In the genomic region with DNA sequence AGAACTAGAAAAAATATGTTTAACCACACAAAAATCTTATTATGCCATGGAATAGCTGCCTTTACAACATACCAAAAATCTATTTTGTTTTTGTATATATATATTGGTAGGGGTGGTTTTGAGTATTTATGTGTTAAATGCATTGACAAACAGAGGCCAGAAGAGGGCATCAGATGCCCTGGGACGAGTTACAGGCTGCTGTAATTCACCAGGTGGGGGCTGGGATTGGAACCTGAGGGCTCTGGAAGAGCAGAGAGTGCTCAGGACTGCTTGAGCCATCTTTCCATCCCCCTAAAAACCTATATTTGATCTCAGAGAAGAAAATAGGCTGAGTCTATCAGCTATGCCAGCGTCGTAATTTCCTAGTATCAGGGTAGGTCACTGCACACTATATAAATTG, we compare ENCODE assay signal across 8 mouse cellular contexts. TPM values are rescaled to one million over a fixed set of nuclear protein-coding genes. Genes with fewer than 3 reads are reported as not detected.
DNase-seq lines count a peak whose midpoint lies in the region; ATAC-seq and TF ChIP-seq lines count a peak whose summit lies in the region.

No protein-coding gene starts in this region.

- H3K27me3 ChIP-seq in limb, embryonic 14.5 days (ENCODE audit: control insufficient read depth, insufficient read depth, low read length): no peaks in the 10 kb centered on the region

- H3K27ac ChIP-seq in limb, embryonic 14.5 days (replicated peaks; ENCODE audit: low read depth, low read length): no peak overlapping the region

- ATAC-seq in limb, embryonic 14.5 days (ENCODE audit: low FRiP score, low read depth): no peak

- H3K9ac ChIP-seq in limb, embryonic 14.5 days (ENCODE audit: low read depth, low read length, severe bottlenecking): no peak overlapping the region

- no peak overlapping the region for H3K4me2 ChIP-seq in limb, embryonic 14.5 days (replicated peaks; ENCODE audit: low read depth, low read length, severe bottlenecking)

- H3K9me3 ChIP-seq in limb, embryonic 14.5 days (ENCODE audit: control insufficient read depth, low read length): no peaks in the 10 kb centered on the region

- no peak for TF ChIP-seq POLR2A in limb, embryonic 14.5 days (IDR thresholded peaks at IDR 0.05; ENCODE audit: borderline replicate concordance, extremely low read depth, insufficient read depth, insufficient read length)

- peaks cover 4% of the 10 kb centered on the region; the same call in 1 of the 2 replicates for H3K36me3 ChIP-seq in limb, embryonic 14.5 days (ENCODE audit: control insufficient read depth, insufficient read depth, low read length)

- 31% methylated on average over 3 of the region's 3 CpGs for WGBS in limb, embryonic 14.5 days

- H3K4me3 ChIP-seq in limb, embryonic 14.5 days (replicated peaks; ENCODE audit: low read length): no peak overlapping the region

- H3K4me1 ChIP-seq in limb, embryonic 14.5 days (ENCODE audit: control insufficient read depth, insufficient read depth, low read length): peaks cover 4% of the 10 kb centered on the region; the same call in 1 of the 2 replicates

- DNase-seq in heart, adult 18-20 months: peak; percentile 27 to 42
- no peak for DNase-seq in heart, adult 8-10 months (ENCODE audit: low spot score)
- peak; percentile 42 for DNase-seq in urinary bladder, postnatal 14 days (ENCODE audit: low spot score)
- no peak for DNase-seq in urinary bladder, postnatal 36 days (ENCODE audit: low spot score in 2 of 2)
- peak; percentile 72 for DNase-seq in embryo, embryonic 11 days
- DNase-seq in limb, embryonic 14.5 days (ENCODE audit: low spot score): peak; percentile 73
- peak; percentile 30 for DNase-seq in right cerebral cortex, postnatal 25 days
- no peak for DNase-seq in adrenal gland, adult 2 months

RNA-seq across cellular contexts. Expression of gene Prim2, which starts 2.9 kb away (rescaled TPM):
- total RNA-seq in heart, adult 18-20 months (2021): 1 to 10 TPM; 1.7 to 2.8 TPM
- 1 to 10 TPM; 1.5 to 2.4 (median 1.8) TPM for total RNA-seq in heart, adult 8-10 months (2022)
- polyA plus RNA-seq in limb, embryonic 14.5 days (2012; rRNA removed): 27.4 and 32.5 TPM in 2 replicates
- polyA plus RNA-seq in limb, embryonic 14.5 days (2014; fragmentation: Nextera tagmentation; extraction: Ambion mirVana): 33.5 and 34.1 TPM in 2 replicates
- 1 to 10 TPM; 4.3 to 4.4 TPM for total RNA-seq in adrenal gland, adult 2 months (2021)
- polyA plus RNA-seq in adrenal gland, adult 2 months (2012; rRNA removed): 1.2 TPM in 2 replicates

RNA-seq across cellular contexts. Expression of gene Rab23, which starts 47.2 kb away (rescaled TPM):
- 10 to 100 TPM in 1 of 2 experiments, 1 to 10 TPM in 1; 7.8 to 10.4 TPM for total RNA-seq in heart, adult 18-20 months (2021)
- total RNA-seq in heart, adult 8-10 months (2022): 10 to 100 TPM in 1 of 4 experiments, 1 to 10 TPM in 3; 6.2 to 10.6 (median 6.8) TPM
- polyA plus RNA-seq in limb, embryonic 14.5 days (2012; rRNA removed): 22.4 and 24.6 TPM in 2 replicates
- 28.9 and 33.0 TPM in 2 replicates for polyA plus RNA-seq in limb, embryonic 14.5 days (2014; fragmentation: Nextera tagmentation; extraction: Ambion mirVana)
- 10 to 100 TPM in 1 of 2 experiments, 1 to 10 TPM in 1; 9.2 to 12.6 TPM for total RNA-seq in adrenal gland, adult 2 months (2021)
- 2.9 and 5.7 TPM in 2 replicates for polyA plus RNA-seq in adrenal gland, adult 2 months (2012; rRNA removed)

Comparison
In these comparisons a context has a peak if more than half of its experiments do, and no peak if none do; other contexts are left out.
1. DNase-seq: peak in heart, adult 18-20 months (2 of 2), urinary bladder, postnatal 14 days (single experiment), embryo, embryonic 11 days (single experiment), limb, embryonic 14.5 days (single experiment) and right cerebral cortex, postnatal 25 days (single experiment); none in heart, adult 8-10 months (single experiment), urinary bladder, postnatal 36 days (0 of 2) and adrenal gland, adult 2 months (single experiment).